Mouse (Mus musculus) left cerebral cortex, adult 11 months (tissue): ENCODE data around the gene 6430531B16Rik.

ENCODE experiments used
- DNase-seq: peaks from one replicate; pipeline ENCODE4 v3.0.0; 2022; ENCODE audit warnings: low spot score

The 6430531B16Rik gene

GRCm38 (mm10) chr7:139978278-139978892, at the start of gene 6430531B16Rik:
TSS of gene 6430531B16Rik (minus strand) at chr7:139978755.
- peak; percentile 82 for DNase-seq

DNA sequence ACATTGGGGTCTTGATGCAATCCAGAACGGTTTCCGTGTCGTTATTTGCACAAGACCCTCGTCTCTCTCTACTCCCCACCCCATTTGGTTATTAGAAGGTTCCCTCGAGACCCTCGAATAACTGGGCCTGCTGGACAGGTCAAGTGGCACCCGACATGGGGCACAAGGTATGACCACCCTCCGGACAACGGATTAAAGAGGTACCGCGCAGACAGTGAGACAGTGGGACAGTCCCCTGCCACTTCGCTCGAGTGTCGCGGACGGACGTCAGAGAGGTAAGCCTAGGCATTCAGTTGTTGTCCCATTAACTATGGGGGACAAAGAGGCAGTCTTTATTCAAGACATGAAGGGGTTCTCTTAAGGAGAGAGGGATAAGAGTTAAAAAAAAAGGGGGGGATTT, 32.8 kb upstream of the 6430531B16Rik start:
- DNase-seq, result no peak

GRCm38 (mm10) chr7:140007781-140008180, 29.2 kb upstream of the 6430531B16Rik start:
- no peak for DNase-seq

GRCm38 (mm10) chr7:140006861-140007611, 28.5 kb upstream of the 6430531B16Rik start:
- no peak for DNase-seq

DNA sequence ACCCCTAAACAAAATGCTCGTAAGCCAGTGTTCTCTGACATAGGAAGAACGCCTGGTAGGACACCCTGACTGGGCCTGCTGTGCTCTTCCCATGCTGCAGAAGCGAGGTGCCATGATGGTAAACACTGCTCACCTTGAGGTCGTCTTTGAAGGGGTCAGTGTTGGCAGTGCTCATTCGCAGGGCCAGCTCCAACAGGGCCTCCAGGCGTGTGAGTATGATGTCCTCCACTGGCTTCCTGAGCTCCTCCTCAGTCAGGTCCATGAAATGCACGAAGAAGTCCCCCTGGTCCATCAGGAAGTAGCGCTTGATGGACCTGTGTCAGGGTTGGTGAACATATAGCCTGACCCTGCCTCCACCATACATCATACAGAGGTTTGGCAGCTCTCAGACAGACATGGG, 26.1 kb upstream of the 6430531B16Rik start:
- DNase-seq, result no peak

DNA sequence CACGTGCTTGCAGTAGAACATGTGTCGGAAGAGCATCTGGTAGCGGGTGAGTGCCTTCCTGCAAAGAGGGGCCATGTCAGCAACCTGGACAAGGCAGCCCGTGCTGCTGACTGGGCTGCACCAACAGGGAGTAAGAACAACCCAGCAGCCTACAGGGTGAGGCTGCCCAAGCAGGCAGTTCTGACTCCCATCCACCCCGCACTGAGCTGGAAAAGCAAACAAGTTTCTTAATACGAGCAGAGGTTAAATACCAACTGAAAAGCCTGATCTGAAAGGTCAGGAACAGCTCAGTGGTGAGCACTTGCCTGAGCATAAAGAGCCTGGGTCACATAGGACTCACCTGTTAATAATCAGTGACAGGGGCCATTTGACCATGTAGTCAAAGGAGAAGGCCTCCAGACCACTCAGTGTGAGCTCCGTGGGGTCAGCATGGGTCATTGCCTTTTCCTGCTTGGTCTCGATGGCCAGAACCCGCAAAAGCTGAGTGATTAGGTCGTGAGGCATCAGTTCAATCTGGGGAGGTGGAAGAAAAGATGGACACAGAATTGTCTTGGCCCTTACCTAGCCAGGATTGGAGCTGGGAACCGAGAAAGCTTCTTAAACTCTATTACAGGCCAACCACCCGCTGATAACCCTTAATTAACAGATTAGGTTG, 22.7 kb upstream of the 6430531B16Rik start:
- no peak for DNase-seq

- DNase-seq, result no peak
Observed at GRCm38 (mm10) chr7:139998691-139999350, 20.3 kb upstream of the 6430531B16Rik start.

GRCm38 (mm10) chr7:139994676-139995075, 16.1 kb upstream of the 6430531B16Rik start:
- DNase-seq, result no peak

GRCm38 (mm10) chr7:139994202-139994601, 15.6 kb upstream of the 6430531B16Rik start:
- no peak for DNase-seq

GRCm38 (mm10) chr7:139993532-139993931, 15.0 kb upstream of the 6430531B16Rik start:
- no peak for DNase-seq

- no peak for DNase-seq
Observed at GRCm38 (mm10) chr7:139992406-139992805, 13.9 kb upstream of the 6430531B16Rik start, which contains the start of gene Adam8. TSS of gene Adam8 (minus strand) at chr7:139992562.

DNA sequence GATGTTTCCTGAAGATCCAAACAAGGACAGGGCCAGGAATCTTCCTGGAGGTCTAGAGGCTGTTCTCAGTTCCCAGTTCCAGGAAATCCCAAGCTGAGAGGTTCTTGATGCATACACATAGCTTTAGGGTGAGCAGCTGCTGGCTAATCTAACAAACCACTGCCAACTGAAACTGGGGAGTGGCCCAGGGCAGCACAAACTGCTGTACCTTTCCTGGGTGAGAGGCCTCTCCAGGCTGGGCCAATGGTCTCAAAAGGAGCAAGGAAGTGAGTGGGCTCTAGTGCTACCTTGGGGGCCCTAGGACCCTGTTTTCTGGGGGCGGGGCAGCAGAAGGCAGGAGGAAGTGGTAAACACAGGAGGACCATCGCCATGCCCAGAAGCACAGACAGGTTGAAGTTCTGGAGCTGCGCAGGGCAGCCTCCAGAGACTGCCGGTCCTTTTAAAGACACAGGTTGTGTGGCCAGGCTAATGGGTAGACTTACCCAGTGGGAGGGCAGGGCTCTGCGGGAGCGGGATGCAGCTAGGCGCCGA, 12.4 kb upstream of the 6430531B16Rik start:
- no peak for DNase-seq

DNA sequence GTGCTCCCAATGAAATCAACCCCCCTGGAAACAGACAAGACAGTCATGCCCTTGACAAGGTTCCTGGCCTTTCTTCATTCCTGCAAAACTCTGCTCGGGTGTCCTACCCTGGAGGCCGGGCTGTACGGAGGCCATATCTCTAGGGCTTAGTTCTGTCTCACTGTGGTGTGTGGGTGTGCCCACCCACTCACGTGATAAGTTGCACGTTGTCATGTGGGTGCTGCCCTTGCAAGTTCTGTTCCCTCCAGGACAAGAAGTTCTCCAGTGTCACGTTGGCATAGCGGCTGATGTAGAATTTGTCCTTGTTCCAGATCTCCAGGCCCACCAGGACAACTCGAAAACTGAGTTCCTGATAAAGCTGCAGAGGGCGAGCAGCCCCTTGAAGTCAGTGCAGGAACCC, 9.7 kb upstream of the 6430531B16Rik start:
- DNase-seq, result no peak

DNA sequence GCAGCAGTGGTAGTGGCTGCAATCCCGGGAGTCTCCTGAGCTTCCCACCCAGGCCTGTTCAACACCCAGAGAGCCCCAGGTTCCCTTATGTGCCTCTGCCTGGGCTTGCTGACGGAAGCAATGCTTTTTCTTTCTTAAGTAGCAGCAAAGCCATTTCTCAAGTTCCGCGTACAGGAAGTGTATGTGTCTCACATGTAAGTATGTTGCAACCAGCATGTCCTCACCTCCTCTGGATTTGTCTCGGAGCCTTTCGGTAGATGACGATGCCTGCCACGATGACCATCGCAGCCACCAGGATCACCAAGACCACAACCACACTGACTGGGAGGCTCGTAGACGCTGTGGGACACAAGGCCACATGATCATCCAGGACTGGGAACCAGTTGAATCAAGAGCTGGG, 6.0 kb upstream of the 6430531B16Rik start:
- no peak for DNase-seq

GRCm38 (mm10) chr7:139982058-139982457, 3.5 kb upstream of the 6430531B16Rik start:
- DNase-seq, result no peak

GRCm38 (mm10) chr7:139980778-139981177, 2.2 kb upstream of the 6430531B16Rik start:
- no peak for DNase-seq

- no peak for DNase-seq
Observed at GRCm38 (mm10) chr7:139979011-139979719, 610 bp upstream of the 6430531B16Rik start.

GRCm38 (mm10) chr7:139975471-139975870, 3.1 kb downstream of the 6430531B16Rik start:
- no peak for DNase-seq

DNA sequence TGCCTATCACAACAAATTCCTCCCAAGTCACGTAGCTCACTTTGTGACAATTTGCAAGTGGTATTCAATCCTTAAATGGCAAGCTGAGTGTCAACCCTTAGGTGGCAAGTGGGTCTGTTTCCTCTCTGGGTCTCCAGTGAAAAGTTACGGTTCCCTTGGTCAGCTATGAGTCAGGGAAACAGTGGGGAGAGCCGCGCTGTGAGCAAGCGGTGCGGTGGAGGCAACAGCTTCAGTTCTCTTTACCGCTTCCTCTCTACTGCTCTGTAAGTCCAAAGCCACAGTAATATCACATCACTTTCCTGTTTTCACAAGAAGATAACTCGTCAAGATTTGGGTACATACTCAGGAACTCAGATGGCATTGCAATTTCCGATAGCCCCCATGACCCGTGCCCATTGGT, 4.2 kb downstream of the 6430531B16Rik start:
- DNase-seq, result no peak

- no peak for DNase-seq
Observed at GRCm38 (mm10) chr7:139972923-139973331, 5.6 kb downstream of the 6430531B16Rik start.

DNA sequence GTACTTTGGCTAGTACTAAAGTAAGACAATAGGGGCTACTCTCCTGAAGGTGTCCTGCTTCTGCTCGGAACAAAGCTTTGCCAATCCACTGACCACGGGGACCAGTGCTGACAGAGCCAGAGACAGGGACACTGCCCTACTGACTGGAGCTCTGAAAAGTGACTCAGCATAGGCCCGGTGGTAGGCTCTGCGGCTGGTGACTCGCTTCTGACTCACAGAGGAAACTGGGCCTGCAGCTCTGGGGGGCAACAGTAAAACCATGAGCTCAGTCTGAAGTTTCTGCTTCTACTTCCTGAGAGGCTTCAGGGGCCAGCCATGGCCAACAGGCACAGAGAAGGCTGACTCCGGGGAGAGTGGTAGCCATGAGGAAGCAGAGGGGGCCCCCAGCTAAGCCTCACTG, 7.1 kb downstream of the 6430531B16Rik start:
- no peak for DNase-seq

- no peak for DNase-seq
Observed at GRCm38 (mm10) chr7:139970979-139971378, 7.6 kb downstream of the 6430531B16Rik start.
